Mouse (Mus musculus): ENCODE measurements around the gene Scgb1b18. TPM values are rescaled to one million over a fixed set of nuclear protein-coding genes. Genes with fewer than 3 reads are reported as not detected.
"Not testable (repeated sequence)": the region's sequence is repeated elsewhere in the genome, so short reads cannot be mapped to it uniquely, and the experiment has no call there.

The Scgb1b18 gene
- not detected in 2 replicates for polyA plus RNA-seq (2015; fragmentation: Nextera tagmentation; extraction: Ambion mirVana)

- not testable (repeated sequence) for H3K4me3 ChIP-seq (replicated peaks; ENCODE audit: low read length); H3K27me3 ChIP-seq (replicated peaks; ENCODE audit: control insufficient read depth, insufficient read depth, low read length); H3K9me3 ChIP-seq (ENCODE audit: control insufficient read depth, low read length); H3K4me2 ChIP-seq (ENCODE audit: low read length); H3K9ac ChIP-seq (replicated peaks; ENCODE audit: low read depth, low read length); H3K27ac ChIP-seq (ENCODE audit: low read length); H3K4me1 ChIP-seq (replicated peaks; ENCODE audit: control insufficient read depth, insufficient read depth, low read length); H3K36me3 ChIP-seq (ENCODE audit: control insufficient read depth, insufficient read depth); ATAC-seq
- WGBS, result no CpG with 5 or more reads among the region's 2 CpGs
Observed at GRCm38 (mm10) chr7:33185268-33185667, at the start of gene Scgb1b18. Gene Scgb1b18 (plus strand): TSS chr7:33185568.

- not testable (repeated sequence) for H3K36me3 ChIP-seq (ENCODE audit: control insufficient read depth, insufficient read depth); H3K4me2 ChIP-seq (ENCODE audit: low read length); ATAC-seq; H3K9ac ChIP-seq (replicated peaks; ENCODE audit: low read depth, low read length); H3K4me3 ChIP-seq (replicated peaks; ENCODE audit: low read length); H3K27me3 ChIP-seq (replicated peaks; ENCODE audit: control insufficient read depth, insufficient read depth, low read length); H3K4me1 ChIP-seq (replicated peaks; ENCODE audit: control insufficient read depth, insufficient read depth, low read length); H3K27ac ChIP-seq (ENCODE audit: low read length); H3K9me3 ChIP-seq (ENCODE audit: control insufficient read depth, low read length)
- 84% methylated on average over 2 of the region's 2 CpGs for WGBS
Observed at GRCm38 (mm10) chr7:33173764-33174163, 11.6 kb upstream of the Scgb1b18 start, which contains the start of gene Scgb2b18. Gene Scgb2b18 (minus strand): TSS chr7:33173864.

Other genes starting within 250 kb of the Scgb1b18 start
- gene Scgb2b17, start 129.0 kb upstream of the Scgb1b18 start, polyA plus RNA-seq (2015; fragmentation: Nextera tagmentation; extraction: Ambion mirVana), result not detected in 2 replicates
- not detected in 2 replicates for gene Scgb1b17, start 122.1 kb upstream of the Scgb1b18 start, polyA plus RNA-seq (2015; fragmentation: Nextera tagmentation; extraction: Ambion mirVana)
- gene Scgb2b18, start 11.7 kb upstream of the Scgb1b18 start, polyA plus RNA-seq (2015; fragmentation: Nextera tagmentation; extraction: Ambion mirVana), result not detected in 2 replicates
- gene Scgb2b19, start 94.8 kb downstream of the Scgb1b18 start, polyA plus RNA-seq (2015; fragmentation: Nextera tagmentation; extraction: Ambion mirVana), result not detected in 2 replicates
- not detected in 2 replicates for gene Scgb1b19, start 101.7 kb downstream of the Scgb1b18 start, polyA plus RNA-seq (2015; fragmentation: Nextera tagmentation; extraction: Ambion mirVana)
- gene Scgb2b20, start 180.8 kb downstream of the Scgb1b18 start, polyA plus RNA-seq (2015; fragmentation: Nextera tagmentation; extraction: Ambion mirVana), result not detected in 2 replicates
- gene Scgb1b20, start 187.7 kb downstream of the Scgb1b18 start, polyA plus RNA-seq (2015; fragmentation: Nextera tagmentation; extraction: Ambion mirVana), result not detected in 2 replicates